In the genomic region with DNA sequence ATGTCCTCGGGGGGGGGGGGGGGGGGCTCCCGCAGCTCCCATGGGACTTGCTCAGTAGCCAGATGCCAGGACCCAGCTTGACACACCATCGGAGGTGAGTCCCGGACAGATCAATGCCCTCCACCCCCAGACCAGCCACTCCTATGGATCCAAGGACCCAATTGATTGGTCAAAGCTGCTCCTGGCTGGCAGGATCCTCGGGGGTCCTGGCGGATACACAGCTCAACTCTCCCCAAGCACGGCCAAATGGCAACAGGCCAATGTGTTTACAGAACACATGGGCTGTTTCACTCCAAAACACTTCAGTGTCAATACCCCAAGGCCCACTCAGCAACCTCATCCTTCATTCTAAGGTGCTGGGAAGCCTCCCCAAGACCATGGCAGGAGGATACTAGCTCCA, we compare ENCODE assay signal across 18 mouse cellular contexts. TPM values are rescaled to one million over a fixed set of nuclear protein-coding genes. Genes with fewer than 3 reads are reported as not detected.
DNase-seq lines count a peak whose midpoint lies in the region; ATAC-seq and TF ChIP-seq lines count a peak whose summit lies in the region.
"Had no signal": no experiment of that assay in that cellular context is flagged by ENCODE, and none has a peak within 500 bp of the region (broad histone marks: within the 10 kb centered on the region; RNA-seq: fewer than 3 reads in every experiment).

No protein-coding gene starts in this region.

- no peaks in the 10 kb centered on the region for H3K36me3 ChIP-seq in kidney, adult 2 months (ENCODE audit: control insufficient read depth, insufficient read depth, low read length)
- H3K36me3 ChIP-seq in kidney, embryonic 14.5 days (ENCODE audit: control insufficient read depth, insufficient read depth, low read length), result no peaks in the 10 kb centered on the region
- H3K36me3 ChIP-seq in liver, postnatal 0 days (replicated peaks; ENCODE audit: insufficient read depth, low read length), result no peaks in the 10 kb centered on the region; the same call in 1 of the 2 replicates
- H3K36me3 ChIP-seq: embryonic facial prominence, embryonic 15.5 days; hindbrain, embryonic 13.5 days; liver, embryonic 12.5 days; midbrain, embryonic 13.5 days; neural tube, embryonic 12.5 days had no signal

- 56% methylated on average over 7 of the region's 7 CpGs for WGBS in kidney, adult 2 months
- 40% methylated on average over 5 of the region's 7 CpGs for WGBS in kidney, embryonic 14.5 days
- WGBS in liver, postnatal 0 days (ENCODE audit: insufficient replicate concordance), result 64% methylated on average over 5 of the region's 7 CpGs
- 81% methylated on average over 7 of the region's 7 CpGs for WGBS in bone marrow, adult 2 months

- no peaks in the 10 kb centered on the region for H3K27me3 ChIP-seq in kidney, adult 2 months (replicated peaks; ENCODE audit: control insufficient read depth, insufficient read depth, low read length)
- H3K27me3 ChIP-seq in kidney, embryonic 14.5 days (ENCODE audit: control insufficient read depth, insufficient read depth, low read length), result no peaks in the 10 kb centered on the region
- H3K27me3 ChIP-seq in liver, postnatal 0 days (ENCODE audit: insufficient read depth, low read length), result no peaks in the 10 kb centered on the region
- H3K27me3 ChIP-seq: embryonic facial prominence, embryonic 15.5 days; hindbrain, embryonic 13.5 days; liver, embryonic 12.5 days; midbrain, embryonic 13.5 days; neural tube, embryonic 12.5 days had no signal

- TF ChIP-seq POLR2A in kidney, adult 2 months (IDR thresholded peaks at IDR 0.05; ENCODE audit: low read depth, low read length), result no peak
- no peak for TF ChIP-seq POLR2A in bone marrow, adult 2 months (IDR thresholded peaks at IDR 0.05; ENCODE audit: borderline replicate concordance, control insufficient read depth, low read depth, low read length)

- no peak overlapping the region for H3K9ac ChIP-seq in kidney, embryonic 14.5 days (ENCODE audit: low read depth, low read length)
- H3K9ac ChIP-seq in liver, postnatal 0 days (replicated peaks), result 0 out of 2 replicates have a peak overlapping the region, but pooled peaks have one; percentile 21
- H3K9ac ChIP-seq: embryonic facial prominence, embryonic 15.5 days; hindbrain, embryonic 13.5 days; liver, embryonic 12.5 days; midbrain, embryonic 13.5 days; neural tube, embryonic 12.5 days had no signal

- peaks cover 18% of the 10 kb centered on the region for H3K4me1 ChIP-seq in kidney, adult 2 months (ENCODE audit: control insufficient read depth, insufficient read depth, low read length)
- peaks cover 21% of the 10 kb centered on the region for H3K4me1 ChIP-seq in kidney, embryonic 14.5 days (ENCODE audit: control insufficient read depth, insufficient read depth, low read length)
- peaks cover 48% of the 10 kb centered on the region for H3K4me1 ChIP-seq in liver, postnatal 0 days (ENCODE audit: insufficient read depth)
- peaks cover 12% of the 10 kb centered on the region for H3K4me1 ChIP-seq in bone marrow, adult 2 months (ENCODE audit: control insufficient read depth, insufficient read depth, low read length)

- no peak for ATAC-seq in kidney, embryonic 14.5 days (ENCODE audit: low FRiP score, low TSS enrichment)
- no peak for ATAC-seq in liver, postnatal 0 days
- ATAC-seq: activated CD4-positive, CD25-positive, alpha-beta regulatory T cell, adult 4 months; forebrain, embryonic 16.5 days; liver, embryonic 12.5 days; midbrain, embryonic 13.5 days had no signal

- H3K4me2 ChIP-seq in kidney, embryonic 14.5 days (replicated peaks; ENCODE audit: low read depth, low read length), result no peak overlapping the region
- peak overlapping the region; percentile 52; the same call in 1 of the 2 replicates for H3K4me2 ChIP-seq in liver, postnatal 0 days (ENCODE audit: low read depth, low read length)
- H3K4me2 ChIP-seq: embryonic facial prominence, embryonic 15.5 days; heart, embryonic 11.5 days; hindbrain, embryonic 13.5 days; midbrain, embryonic 13.5 days; neural tube, embryonic 12.5 days had no signal

- TF ChIP-seq EP300 in liver, postnatal 0 days (IDR thresholded peaks at IDR 0.05; ENCODE audit: low read depth), result no peak

- peak; percentile 58 to 61 for DNase-seq in cerebellum, postnatal 10 days
- DNase-seq in cerebellum, adult 8-10 months, result no peak
- peak; percentile 30 for DNase-seq in kidney, adult 2 months
- no peak for DNase-seq in liver, postnatal 0 days
- no peak for DNase-seq in liver
- no peak for DNase-seq in frontal cortex, postnatal 10 days (ENCODE audit: low spot score in 2 of 2)
- DNase-seq: adrenal gland, adult 8-10 months; right cerebral cortex, postnatal 14 days had no signal

- H3K9me3 ChIP-seq in kidney, embryonic 14.5 days (ENCODE audit: control insufficient read depth, low read length), result no peaks in the 10 kb centered on the region
- no peaks in the 10 kb centered on the region for H3K9me3 ChIP-seq in liver, postnatal 0 days (ENCODE audit: low read length)
- H3K9me3 ChIP-seq: embryonic facial prominence, embryonic 15.5 days; hindbrain, embryonic 13.5 days; liver, embryonic 12.5 days; midbrain, embryonic 13.5 days; neural tube, embryonic 12.5 days had no signal

- no peak for TF ChIP-seq CTCF in kidney, adult 2 months (conservative IDR thresholded peaks at IDR 0.05; ENCODE audit: insufficient read depth, insufficient read length, low read depth, low read length)
- no peak for TF ChIP-seq CTCF in liver, postnatal 0 days (IDR thresholded peaks at IDR 0.05; ENCODE audit: low read depth)
- no peak for TF ChIP-seq CTCF in bone marrow, adult 2 months (IDR thresholded peaks at IDR 0.05; ENCODE audit: control insufficient read depth, insufficient read depth, low read length)

- no peak overlapping the region for H3K27ac ChIP-seq in kidney, adult 2 months (ENCODE audit: insufficient read depth, low read depth, low read length)
- H3K27ac ChIP-seq in kidney, embryonic 14.5 days (ENCODE audit: low read depth, low read length), result no peak overlapping the region
- peak overlapping the region; percentile 69 for H3K27ac ChIP-seq in liver, postnatal 0 days (ENCODE audit: low read depth)
- 0 out of 2 replicates have a peak overlapping the region, but pooled peaks have one; percentile 19 for H3K27ac ChIP-seq in bone marrow, adult 2 months (ENCODE audit: control insufficient read depth, insufficient read depth, low read depth, low read length, poor library complexity)
- H3K27ac ChIP-seq: embryonic facial prominence, embryonic 15.5 days; hindbrain, embryonic 13.5 days; midbrain, embryonic 13.5 days; neural tube, embryonic 12.5 days had no signal

- H3K4me3 ChIP-seq in kidney, adult 2 months (ENCODE audit: insufficient read depth, low read depth, low read length), result no peak overlapping the region
- H3K4me3 ChIP-seq in kidney, embryonic 14.5 days (ENCODE audit: low read length), result no peak overlapping the region
- no peak overlapping the region for H3K4me3 ChIP-seq in liver, postnatal 0 days (ENCODE audit: low read depth, low read length)
- H3K4me3 ChIP-seq in bone marrow, adult 2 months (replicated peaks; ENCODE audit: control insufficient read depth, low read depth, low read length), result no peak overlapping the region
- H3K4me3 ChIP-seq: embryonic facial prominence, embryonic 15.5 days; hindbrain, embryonic 13.5 days; liver, embryonic 12.5 days; midbrain, embryonic 13.5 days; neural tube, embryonic 12.5 days had no signal

RNA-seq across cellular contexts. Expression of gene Itpk1, which starts 13.0 kb away (rescaled TPM):
- 27.6 and 29.0 TPM in 2 replicates for polyA plus RNA-seq in kidney, adult 2 months (2012; rRNA removed)
- 10.2 and 18.4 TPM in 2 replicates for polyA plus RNA-seq in kidney, embryonic 14.5 days (2014; fragmentation: Nextera tagmentation; extraction: Ambion mirVana)
- 3.6 TPM in 2 replicates for polyA plus RNA-seq in liver, postnatal 0 days (2015; fragmentation: Nextera tagmentation; extraction: Ambion mirVana)
- polyA plus RNA-seq in bone marrow, adult 2 months (2011; ENCODE audit: insufficient read depth, insufficient read length, low replicate concordance, missing spikeins), result 9.9 and 15.8 TPM in 2 replicates

RNA-seq across cellular contexts. Expression of gene Moap1, which starts 51.7 kb away (rescaled TPM):
- 0.49 and 0.74 TPM in 2 replicates for polyA plus RNA-seq in kidney, adult 2 months (2012; rRNA removed)
- polyA plus RNA-seq in kidney, embryonic 14.5 days (2014; fragmentation: Nextera tagmentation; extraction: Ambion mirVana), result 21.1 and 25.9 TPM in 2 replicates
- 4.2 and 4.9 TPM in 2 replicates for polyA plus RNA-seq in liver, postnatal 0 days (2015; fragmentation: Nextera tagmentation; extraction: Ambion mirVana)
- not detected in 2 replicates for polyA plus RNA-seq in bone marrow, adult 2 months (2011; ENCODE audit: insufficient read depth, insufficient read length, low replicate concordance, missing spikeins)

RNA-seq across cellular contexts. Expression of gene Tmem251, which starts 51.8 kb away (rescaled TPM):
- 2.2 and 2.9 TPM in 2 replicates for polyA plus RNA-seq in kidney, adult 2 months (2012; rRNA removed)
- polyA plus RNA-seq in kidney, embryonic 14.5 days (2014; fragmentation: Nextera tagmentation; extraction: Ambion mirVana), result 11.9 and 12.1 TPM in 2 replicates
- polyA plus RNA-seq in liver, postnatal 0 days (2015; fragmentation: Nextera tagmentation; extraction: Ambion mirVana), result 5.6 and 5.8 TPM in 2 replicates
- 3.5 and 7.1 TPM in 2 replicates for polyA plus RNA-seq in bone marrow, adult 2 months (2011; ENCODE audit: insufficient read depth, insufficient read length, low replicate concordance, missing spikeins)

Comparison
In these comparisons a context has a peak if more than half of its experiments do, and no peak if none do; other contexts are left out.
1. DNase-seq: peak in cerebellum, postnatal 10 days (2 of 2) and kidney, adult 2 months (single experiment); none in cerebellum, adult 8-10 months (single experiment), liver, postnatal 0 days (single experiment), liver (single experiment) and frontal cortex, postnatal 10 days (0 of 2).
2. H3K27ac ChIP-seq: peak in liver, postnatal 0 days (single experiment) and bone marrow, adult 2 months (single experiment); none in kidney, adult 2 months (single experiment) and kidney, embryonic 14.5 days (single experiment).